Mouse (Mus musculus) c-Kit-positive CD71-positive TER-119-negative erythroid progenitor cells, embryonic 14.5 days (primary cell): Measurements from ENCODE around the gene Cisd1.
A peak's percentile ranks its signal among the peaks of the same experiment; 100 is the strongest.

Experiments
- DNase-seq: peaks from one replicate; pipeline ENCODE4 v3.0.0-alpha.2; 2013; ENCODE audit warnings: low read depth

Gene Cisd1

GRCm38 (mm10) chr10:71348637-71349280 is 4.0 kb upstream of the Cisd1 start:
- no peak for DNase-seq

- DNase-seq = no peak
Observed at GRCm38 (mm10) chr10:71347964-71348636, 3.3 kb upstream of the Cisd1 start.

GRCm38 (mm10) chr10:71347509-71347949 is 2.8 kb upstream of the Cisd1 start, which contains the start of gene Ipmk:
Gene Ipmk (plus strand): TSS chr10:71347763.
- DNase-seq = peak; percentile 91

GRCm38 (mm10) chr10:71346722-71347508 is 2.2 kb upstream of the Cisd1 start:
- no peak for DNase-seq

GRCm38 (mm10) chr10:71346106-71346505 is 1.4 kb upstream of the Cisd1 start:
- no peak for DNase-seq

GRCm38 (mm10) chr10:71343567-71344265 is 1.0 kb downstream of the Cisd1 start:
- no peak for DNase-seq

- no peak for DNase-seq
Observed at GRCm38 (mm10) chr10:71343130-71343529, 1.6 kb downstream of the Cisd1 start.

GRCm38 (mm10) chr10:71342030-71342805 is 2.5 kb downstream of the Cisd1 start:
- DNase-seq = no peak

- DNase-seq = no peak
Observed at GRCm38 (mm10) chr10:71341290-71341689, 3.5 kb downstream of the Cisd1 start.

- DNase-seq = no peak
Observed at GRCm38 (mm10) chr10:71340195-71340594, 4.6 kb downstream of the Cisd1 start.

- no peak for DNase-seq
Observed at GRCm38 (mm10) chr10:71339463-71339862, 5.3 kb downstream of the Cisd1 start.

- no peak for DNase-seq
Observed at GRCm38 (mm10) chr10:71338156-71338905, 6.4 kb downstream of the Cisd1 start.

- no peak for DNase-seq
Observed at GRCm38 (mm10) chr10:71337733-71338132, 7.0 kb downstream of the Cisd1 start.

GRCm38 (mm10) chr10:71332859-71333258 is 11.9 kb downstream of the Cisd1 start:
- DNase-seq = no peak

- DNase-seq = no peak
Observed at GRCm38 (mm10) chr10:71332376-71332775, 12.4 kb downstream of the Cisd1 start.

GRCm38 (mm10) chr10:71331908-71332307 is 12.8 kb downstream of the Cisd1 start:
- DNase-seq = no peak

- DNase-seq = no peak
Observed at GRCm38 (mm10) chr10:71330070-71330469, 14.7 kb downstream of the Cisd1 start.

- no peak for DNase-seq
Observed at GRCm38 (mm10) chr10:71329295-71329694, 15.5 kb downstream of the Cisd1 start.

GRCm38 (mm10) chr10:71328870-71329269 is 15.9 kb downstream of the Cisd1 start:
- no peak for DNase-seq

- no peak for DNase-seq
Observed at GRCm38 (mm10) chr10:71328382-71328781, 16.4 kb downstream of the Cisd1 start.

- no peak for DNase-seq
Observed at GRCm38 (mm10) chr10:71327386-71327785, 17.4 kb downstream of the Cisd1 start.
